Mouse (Mus musculus) lung, embryonic 14.5 days (tissue): ENCODE measurements around the gene Ddx52. TPM values are rescaled to one million over a fixed set of nuclear protein-coding genes. Genes with fewer than 3 reads are reported as not detected.

Experiments used
- ATAC-seq: fragments of 200-750 bp; cut with Nextera tagmentation; 2 replicates; pipeline ENCODE4 v1.8.0; 2017; ENCODE audit warnings: mild to moderate bottlenecking, moderate TSS enrichment, moderate library complexity; ENCODE audit not compliant: insufficient read depth
- DNase-seq: peaks from one replicate; pipeline ENCODE4 v3.0.0-alpha.2; 2015
- H3K27ac ChIP-seq: fragments of 300-500 bp; sonication (generic); 2 replicates; pipeline ENCODE4 v1.5.1; 2014; ENCODE audit warnings: low read depth, mild to moderate bottlenecking, moderate library complexity
- H3K27me3 ChIP-seq: fragments of 300-500 bp; sonication (generic); 2 replicates; pipeline ENCODE4 v1.6.1; 2014; ENCODE audit warnings: low read length, control low read depth; ENCODE audit not compliant: insufficient read depth
- H3K36me3 ChIP-seq: fragments of 300-500 bp; sonication (generic); 2 replicates; pipeline ENCODE4 v1.6.1; 2014; ENCODE audit warnings: control low read depth; ENCODE audit not compliant: insufficient read depth
- H3K4me1 ChIP-seq: fragments of 300-500 bp; sonication (generic); 2 replicates; pipeline ENCODE4 v1.6.1; 2014; ENCODE audit warnings: antibody characterized with exemption, control low read depth; ENCODE audit not compliant: insufficient read depth
- H3K4me2 ChIP-seq: fragments of 300-500 bp; sonication (generic); 2 replicates; pipeline ENCODE4 v1.6.1; 2014; ENCODE audit warnings: mild to moderate bottlenecking
- H3K4me3 ChIP-seq: fragments of 300-500 bp; sonication (generic); 2 replicates; pipeline ENCODE4 v1.5.1; 2014; ENCODE audit warnings: low read depth, low read length
- H3K9ac ChIP-seq: fragments of 300-500 bp; sonication (generic); 2 replicates; pipeline ENCODE4 v1.6.1; 2014
- H3K9me3 ChIP-seq: fragments of 300-500 bp; sonication (generic); 2 replicates; pipeline ENCODE4 v1.6.1; 2016; ENCODE audit warnings: low read depth, low read length, control low read depth
- CTCF ChIP-seq: IDR thresholded peaks from 2 replicates; pipeline ENCODE4 v1.5.1; 2016; ENCODE audit warnings: antibody characterized with exemption, low read depth
- WGBS: fragments of 180-500 bp; shearing (Covaris S2); extraction: QIAGEN DNeasy Blood & Tissue Kit; methylation state at CpG from one replicate; pipeline ENCODE4 v1.1.7; 2014; 5-methylcytosine and 5-hydroxymethylcytosine counted together
- polyA plus RNA-seq: library from polyadenylated mRNA; unstranded; fragments of >200 nt; fragmentation: Nextera tagmentation; extraction: Ambion mirVana; gene quantifications from 2 replicates; pipeline ENCODE4 v1.2.1, GENCODE M21; 2014

Ddx52 gene
- 39.4 and 39.5 TPM in 2 replicates for polyA plus RNA-seq

- no peaks in the 10 kb centered on the region for H3K27me3 ChIP-seq
- H3K4me3 ChIP-seq = peak within 1 kb of the TSS; percentile 62
- H3K4me2 ChIP-seq = peak within 1 kb of the TSS; percentile 69
- H3K4me1 ChIP-seq = no peaks in the 10 kb centered on the region
- peak; percentile 97 for ATAC-seq
- H3K36me3 ChIP-seq = peaks cover 41% of the 10 kb centered on the region
- TF ChIP-seq CTCF = no peak
- peak; percentile 97 for DNase-seq
- peak within 1 kb of the TSS; percentile 74 for H3K9ac ChIP-seq
- WGBS = under 1% methylated on average over 49 of the region's 49 CpGs
- H3K27ac ChIP-seq = peak within 1 kb of the TSS; percentile 69
- no peaks in the 10 kb centered on the region for H3K9me3 ChIP-seq
Observed at GRCm38 (mm10) chr11:83941950-83942840, at the start of gene Ddx52. Ddx52 (plus strand) TSS chr11:83942062.

- H3K4me1 ChIP-seq = 0 out of 2 replicates have a peak, but pooled peaks cover 5% of the 10 kb centered on the region
- no peaks in the 10 kb centered on the region for H3K27me3 ChIP-seq
- DNase-seq (no peak), ATAC-seq (no peak)
- H3K9me3 ChIP-seq = no peaks in the 10 kb centered on the region
- TF ChIP-seq CTCF = no peak
- 54% methylated on average over 9 of the region's 9 CpGs for WGBS
- H3K36me3 ChIP-seq = no peaks in the 10 kb centered on the region
- H3K4me2 ChIP-seq = no peak overlapping the region
- H3K9ac ChIP-seq = no peak overlapping the region
- H3K27ac ChIP-seq = no peak overlapping the region
- H3K4me3 ChIP-seq = no peak overlapping the region
Observed at GRCm38 (mm10) chr11:83893325-83893724, 48.5 kb upstream of the Ddx52 start.

- Histone ChIP-seq H3K27ac (no peak overlapping the region), H3K4me2 (no peak overlapping the region), H3K4me3 (no peak overlapping the region), H3K4me1 (0 out of 2 replicates have a peak, but pooled peaks cover 2% of the 10 kb centered on the region), H3K9me3 (no peaks in the 10 kb centered on the region), H3K9ac (no peak overlapping the region), H3K27me3 (no peaks in the 10 kb centered on the region), H3K36me3 (no peaks in the 10 kb centered on the region)
- no peak for ATAC-seq
- no peak for TF ChIP-seq CTCF
- DNase-seq = no peak
- WGBS = 69% methylated on average over 16 of the region's 16 CpGs
Observed at GRCm38 (mm10) chr11:83896430-83897410, 45.1 kb upstream of the Ddx52 start.

- DNase-seq (no peak), ATAC-seq (no peak)
- Histone ChIP-seq H3K27me3 (no peaks in the 10 kb centered on the region), H3K4me1 (no peaks in the 10 kb centered on the region), H3K9me3 (no peaks in the 10 kb centered on the region), H3K9ac (no peak overlapping the region), H3K36me3 (no peaks in the 10 kb centered on the region), H3K4me3 (no peak overlapping the region), H3K27ac (no peak overlapping the region), H3K4me2 (no peak overlapping the region)
- WGBS = 44% methylated on average over 7 of the region's 7 CpGs
- no peak for TF ChIP-seq CTCF
Observed at GRCm38 (mm10) chr11:83897569-83897968, 44.3 kb upstream of the Ddx52 start.

- no peaks in the 10 kb centered on the region for H3K36me3 ChIP-seq
- H3K27me3 ChIP-seq = no peaks in the 10 kb centered on the region
- no peaks in the 10 kb centered on the region for H3K4me1 ChIP-seq
- no peak overlapping the region for H3K27ac ChIP-seq
- ATAC-seq = no peak
- H3K4me3 ChIP-seq = no peak overlapping the region
- DNase-seq = no peak
- TF ChIP-seq CTCF = no peak
- WGBS = 51% methylated on average over 3 of the region's 3 CpGs
- H3K9ac ChIP-seq = no peak overlapping the region
- no peaks in the 10 kb centered on the region for H3K9me3 ChIP-seq
- no peak overlapping the region for H3K4me2 ChIP-seq
Observed at GRCm38 (mm10) chr11:83902812-83903211, 39.0 kb upstream of the Ddx52 start.

GRCm38 (mm10) chr11:83905756-83906155, 36.1 kb upstream of the Ddx52 start:
- DNase-seq = no peak
- Histone ChIP-seq H3K27ac (no peak overlapping the region), H3K9ac (no peak overlapping the region), H3K4me3 (no peak overlapping the region), H3K4me2 (no peak overlapping the region), H3K9me3 (no peaks in the 10 kb centered on the region), H3K36me3 (no peaks in the 10 kb centered on the region), H3K4me1 (no peaks in the 10 kb centered on the region), H3K27me3 (no peaks in the 10 kb centered on the region)
- WGBS = 59% methylated on average over 5 of the region's 5 CpGs
- no peak for TF ChIP-seq CTCF
- ATAC-seq = no peak
